Mouse (Mus musculus) megakaryocyte, embryonic 14.5 days (primary cell): ENCODE results near the gene Suv39h1. TPM values are rescaled to one million over a fixed set of nuclear protein-coding genes. Genes with fewer than 3 reads are reported as not detected.
"Not testable (repeated sequence)": the region's sequence is repeated elsewhere in the genome, so short reads cannot be mapped to it uniquely, and the experiment has no call there.

Experiments
- H3K27me3 ChIP-seq: replicated peaks from 2 replicates; pipeline ENCODE3; 2012; ENCODE audit warnings: inconsistent platforms
- H3K36me3 ChIP-seq: replicated peaks from 2 replicates; pipeline ENCODE3; 2012; ENCODE audit warnings: low read length, inconsistent platforms, mixed read lengths
- H3K4me1 ChIP-seq: 2 replicates; pipeline ENCODE4 v1.6.1; 2012; ENCODE audit warnings: inconsistent platforms
- H3K4me3 ChIP-seq: replicated peaks from 2 replicates; pipeline ENCODE3; 2012; ENCODE audit warnings: moderate library complexity, mild to moderate bottlenecking, inconsistent platforms
- H3K9me3 ChIP-seq: 2 replicates; pipeline ENCODE4 v1.6.1; 2012; ENCODE audit warnings: inconsistent platforms
- FLI1 ChIP-seq: IDR thresholded peaks from 2 replicates; pipeline ENCODE4 v1.6.1; 2012; ENCODE audit warnings: low read length, inconsistent platforms, mixed read lengths
- GATA1 ChIP-seq: IDR thresholded peaks from 3 replicates; pipeline ENCODE4 v1.6.1; 2012; ENCODE audit warnings: mixed read lengths, low read length, inconsistent platforms, borderline replicate concordance
- polyA plus RNA-seq: library from polyadenylated mRNA; stranded (reverse); fragments of >175 nt; gene quantifications from 2 replicates; pipeline ENCODE4 v1.2.3, GENCODE M21; 2012; ENCODE audit warnings: low replicate concordance; ENCODE audit not compliant: insufficient read depth

Gene Suv39h1
- polyA plus RNA-seq, 1 experiment, result 3.9 TPM

DNA sequence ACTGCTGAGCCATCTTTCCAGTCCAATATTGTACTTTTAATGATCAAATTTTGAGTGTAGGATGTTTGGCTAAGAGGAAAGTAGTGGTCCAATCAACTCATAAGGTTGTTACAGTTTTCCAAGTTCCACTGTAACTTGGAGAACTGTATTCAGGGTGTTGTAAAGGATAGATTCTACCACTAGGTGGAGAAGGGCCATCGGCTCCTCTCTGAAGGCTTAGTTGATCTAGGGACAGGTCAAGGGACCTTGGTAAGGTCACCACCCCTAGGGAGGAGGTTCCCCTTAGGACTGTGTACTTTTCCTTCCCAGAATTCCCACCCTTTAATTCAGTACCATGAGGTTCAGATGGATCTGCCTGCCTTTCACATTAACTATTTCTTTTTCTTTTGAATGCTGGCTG, 41.6 kb downstream of the Suv39h1 start:
- Histone ChIP-seq H3K4me3 (no peak overlapping the region), H3K27me3 (peaks cover 11% of the 10 kb centered on the region), H3K36me3 (no peaks in the 10 kb centered on the region), H3K9me3 (no peaks in the 10 kb centered on the region), H3K4me1 (no peaks in the 10 kb centered on the region)
- TF ChIP-seq FLI1 (no peak), GATA1 (no peak)

GRCm38 (mm10) chrX:8026811-8027210, 47.7 kb downstream of the Suv39h1 start:
- Histone ChIP-seq H3K36me3 (no peaks in the 10 kb centered on the region), H3K4me1 (peaks cover 11% of the 10 kb centered on the region), H3K4me3 (no peak overlapping the region), H3K9me3 (no peaks in the 10 kb centered on the region), H3K27me3 (peaks cover 6% of the 10 kb centered on the region)
- TF ChIP-seq FLI1, result no peak
- no peak for TF ChIP-seq GATA1

DNA sequence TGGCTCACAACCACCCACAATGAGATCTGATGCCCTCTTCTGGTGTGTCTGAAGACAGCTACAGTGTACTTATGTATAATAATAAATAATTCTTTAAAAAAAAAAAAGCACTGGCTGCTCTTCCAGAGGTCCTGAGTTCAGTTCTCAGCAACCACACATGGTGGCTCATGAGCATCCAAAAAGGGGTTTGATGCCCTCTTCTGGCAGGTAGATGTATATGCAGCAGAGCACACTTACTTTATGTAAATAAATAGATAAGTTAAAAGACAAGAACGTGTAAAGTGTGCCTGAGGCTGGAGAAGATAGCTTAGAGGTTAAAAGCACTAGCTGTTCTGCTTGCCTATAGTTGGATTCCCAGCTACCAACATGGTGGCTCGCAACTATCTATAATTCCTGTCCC, 49.8 kb downstream of the Suv39h1 start:
- TF ChIP-seq GATA1 (no peak), FLI1 (no peak)
- Histone ChIP-seq H3K9me3 (no peaks in the 10 kb centered on the region), H3K36me3 (no peaks in the 10 kb centered on the region), H3K4me3 (no peak overlapping the region), H3K27me3 (peaks cover 1% of the 10 kb centered on the region), H3K4me1 (peaks cover 11% of the 10 kb centered on the region)

- TF ChIP-seq GATA1 (no peak), FLI1 (no peak)
- Histone ChIP-seq H3K9me3 (no peaks in the 10 kb centered on the region), H3K36me3 (no peaks in the 10 kb centered on the region), H3K27me3 (peaks cover 1% of the 10 kb centered on the region), H3K4me3 (no peak overlapping the region), H3K4me1 (peaks cover 17% of the 10 kb centered on the region)
These were observed 54.3 kb downstream of the Suv39h1 start for GRCm38 (mm10) chrX:8020111-8020778.

- no peak for TF ChIP-seq GATA1
- TF ChIP-seq FLI1, result no peak
- peaks cover 18% of the 10 kb centered on the region for H3K4me1 ChIP-seq
- H3K9me3 ChIP-seq, result no peaks in the 10 kb centered on the region
- no peak within 1 kb of the TSS for H3K4me3 ChIP-seq
- no peaks in the 10 kb centered on the region for H3K36me3 ChIP-seq
- peaks cover 1% of the 10 kb centered on the region for H3K27me3 ChIP-seq
These were observed 56.3 kb downstream of the Suv39h1 start, which contains the start of gene Glod5 for GRCm38 (mm10) chrX:8018286-8018685. Gene Glod5 (minus strand): TSS chrX:8018492.

GRCm38 (mm10) chrX:8017142-8017541, 57.4 kb downstream of the Suv39h1 start:
- Histone ChIP-seq H3K9me3 (no peaks in the 10 kb centered on the region), H3K4me3 (no peak overlapping the region), H3K36me3 (no peaks in the 10 kb centered on the region), H3K4me1 (peaks cover 20% of the 10 kb centered on the region), H3K27me3 (no peaks in the 10 kb centered on the region)
- TF ChIP-seq FLI1 (no peak), GATA1 (no peak)

DNA sequence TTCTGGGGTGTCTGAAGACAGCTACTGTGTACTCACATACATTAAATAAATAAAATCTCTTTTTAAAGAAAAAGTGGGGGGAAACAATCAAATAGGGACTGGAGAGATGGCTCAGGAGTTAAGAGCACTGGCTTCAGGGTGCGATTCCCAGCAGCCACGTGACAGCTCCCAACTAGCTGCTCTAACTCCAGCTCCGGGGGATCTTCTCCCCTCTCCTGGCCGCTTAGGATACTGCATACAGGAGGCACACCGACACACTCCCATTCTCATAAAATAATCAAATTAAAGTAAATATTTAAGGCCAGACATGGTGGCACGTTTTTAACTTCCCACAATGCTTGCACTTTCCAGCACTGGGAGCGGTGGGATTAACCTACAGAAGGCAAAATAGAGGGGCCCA, 58.9 kb downstream of the Suv39h1 start:
- H3K27me3 ChIP-seq, H3K9me3 ChIP-seq, H3K4me3 ChIP-seq, H3K36me3 ChIP-seq: not testable (repeated sequence)
- peaks cover 23% of the 10 kb centered on the region for H3K4me1 ChIP-seq

GRCm38 (mm10) chrX:8013569-8014314, 60.8 kb downstream of the Suv39h1 start:
- Histone ChIP-seq H3K9me3 (no peaks in the 10 kb centered on the region), H3K4me1 (peaks cover 30% of the 10 kb centered on the region), H3K27me3 (no peaks in the 10 kb centered on the region), H3K4me3 (no peak overlapping the region), H3K36me3 (no peaks in the 10 kb centered on the region)
- TF ChIP-seq GATA1 (no peak), FLI1 (no peak)

DNA sequence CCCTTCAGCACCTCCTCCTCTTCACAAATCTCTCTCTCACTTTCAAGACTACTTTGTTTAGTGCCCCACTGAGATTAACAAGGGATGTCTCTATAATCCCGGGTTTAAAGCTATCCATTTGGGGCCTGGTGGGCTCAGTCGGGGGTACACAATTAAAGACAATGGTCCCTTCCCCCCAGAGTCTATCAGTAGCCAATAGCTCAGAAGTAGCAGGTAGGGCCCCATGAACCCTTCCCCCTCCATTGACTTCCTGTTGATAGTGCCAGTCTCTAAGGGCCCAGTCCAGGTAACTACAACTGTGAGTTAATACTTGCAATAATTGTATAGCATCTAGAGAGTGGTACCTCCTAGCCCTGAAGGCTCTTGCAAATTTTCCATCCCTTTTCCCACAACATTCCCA, 61.4 kb downstream of the Suv39h1 start:
- peaks cover 30% of the 10 kb centered on the region for H3K4me1 ChIP-seq
- no peak for TF ChIP-seq GATA1
- TF ChIP-seq FLI1, result no peak
- no peaks in the 10 kb centered on the region for H3K27me3 ChIP-seq
- no peaks in the 10 kb centered on the region for H3K36me3 ChIP-seq
- no peaks in the 10 kb centered on the region for H3K9me3 ChIP-seq
- H3K4me3 ChIP-seq, result no peak overlapping the region

Other genes starting within 250 kb of the Suv39h1 start
- gene Otud5, start 233.4 kb downstream of the Suv39h1 start, polyA plus RNA-seq, result 89.2 and 180 TPM in 2 replicates
- 177 and 348 TPM in 2 replicates for gene Pim2, start 196.5 kb downstream of the Suv39h1 start, polyA plus RNA-seq
- gene Slc35a2, start 190.7 kb downstream of the Suv39h1 start, polyA plus RNA-seq, result 99.5 and 147 TPM in 2 replicates
- gene Pqbp1, start 175.5 kb downstream of the Suv39h1 start, polyA plus RNA-seq, result 135 and 223 TPM in 2 replicates
- gene Timm17b, start 175.4 kb downstream of the Suv39h1 start, polyA plus RNA-seq, result 139 and 161 TPM in 2 replicates
- gene Gm10491, start 166.9 kb downstream of the Suv39h1 start, polyA plus RNA-seq, result not detected in 2 replicates
- not detected in 2 replicates for gene Gm10490, start 165.2 kb downstream of the Suv39h1 start, polyA plus RNA-seq
- gene Pcsk1n, start 154.9 kb downstream of the Suv39h1 start, polyA plus RNA-seq, result 1.4 and 3.8 TPM in 2 replicates
- gene Eras, start 146.2 kb downstream of the Suv39h1 start, polyA plus RNA-seq, result not detected in 2 replicates
- gene Hdac6, start 126.9 kb downstream of the Suv39h1 start, polyA plus RNA-seq, result 0.96 and 16.9 TPM in 2 replicates
- 227 and 1,046 TPM in 2 replicates for gene Gata1, start 96.7 kb downstream of the Suv39h1 start, polyA plus RNA-seq
- gene Glod5, start 56.3 kb downstream of the Suv39h1 start, polyA plus RNA-seq, result 0.94 TPM in 1 of 2 replicates, not detected in the other
- gene Was, start 15.7 kb upstream of the Suv39h1 start, polyA plus RNA-seq, result 450 and 808 TPM in 2 replicates
- gene Wdr13, start 58.1 kb upstream of the Suv39h1 start, polyA plus RNA-seq, result 23.4 and 38.2 TPM in 2 replicates
- gene Rbm3, start 71.1 kb upstream of the Suv39h1 start, polyA plus RNA-seq, result 3.2 and 96.3 TPM in 2 replicates
- 1.7 and 3.1 TPM in 2 replicates for gene Tbc1d25, start 101.4 kb upstream of the Suv39h1 start, polyA plus RNA-seq
- gene Ebp, start 118.8 kb upstream of the Suv39h1 start, polyA plus RNA-seq, result 3.7 and 5.7 TPM in 2 replicates
- gene Porcn, start 131.8 kb upstream of the Suv39h1 start, polyA plus RNA-seq, result 2.0 and 4.0 TPM in 2 replicates
- 4.6 and 23.7 TPM in 2 replicates for gene Ftsj1, start 177.6 kb upstream of the Suv39h1 start, polyA plus RNA-seq
- gene Slc38a5, start 196.4 kb upstream of the Suv39h1 start, polyA plus RNA-seq, result 0.06 TPM in 1 of 2 replicates, not detected in the other